Mouse (Mus musculus) heart, adult 10 weeks (tissue): ENCODE measurements around the gene Pde12. TPM values are rescaled to one million over a fixed set of nuclear protein-coding genes. Genes with fewer than 3 reads are reported as not detected.

Experiments
- polyA plus RNA-seq: library from polyadenylated mRNA; stranded (reverse); fragments of 350-450 nt; fragmentation: Illumina TruSeq; extraction: RNeasy Lipid Tissue Mini Kit (QIAGEN cat#74804); gene quantifications from one replicate; pipeline ENCODE4 v1.2.3, GENCODE M21; 2014; ENCODE audit warnings: low read depth, low replicate concordance

Gene Pde12
- polyA plus RNA-seq = 3.9 TPM

GRCm38 (mm10) chr14:26669292-26670073, at the start of gene Pde12:
Pde12 (minus strand) TSS chr14:26669883.

GRCm38 (mm10) chr14:26692974-26693373, 23.3 kb upstream of the Pde12 start, which contains the start of gene Dnah12:
Dnah12 (plus strand) TSS chr14:26693274.

DNA sequence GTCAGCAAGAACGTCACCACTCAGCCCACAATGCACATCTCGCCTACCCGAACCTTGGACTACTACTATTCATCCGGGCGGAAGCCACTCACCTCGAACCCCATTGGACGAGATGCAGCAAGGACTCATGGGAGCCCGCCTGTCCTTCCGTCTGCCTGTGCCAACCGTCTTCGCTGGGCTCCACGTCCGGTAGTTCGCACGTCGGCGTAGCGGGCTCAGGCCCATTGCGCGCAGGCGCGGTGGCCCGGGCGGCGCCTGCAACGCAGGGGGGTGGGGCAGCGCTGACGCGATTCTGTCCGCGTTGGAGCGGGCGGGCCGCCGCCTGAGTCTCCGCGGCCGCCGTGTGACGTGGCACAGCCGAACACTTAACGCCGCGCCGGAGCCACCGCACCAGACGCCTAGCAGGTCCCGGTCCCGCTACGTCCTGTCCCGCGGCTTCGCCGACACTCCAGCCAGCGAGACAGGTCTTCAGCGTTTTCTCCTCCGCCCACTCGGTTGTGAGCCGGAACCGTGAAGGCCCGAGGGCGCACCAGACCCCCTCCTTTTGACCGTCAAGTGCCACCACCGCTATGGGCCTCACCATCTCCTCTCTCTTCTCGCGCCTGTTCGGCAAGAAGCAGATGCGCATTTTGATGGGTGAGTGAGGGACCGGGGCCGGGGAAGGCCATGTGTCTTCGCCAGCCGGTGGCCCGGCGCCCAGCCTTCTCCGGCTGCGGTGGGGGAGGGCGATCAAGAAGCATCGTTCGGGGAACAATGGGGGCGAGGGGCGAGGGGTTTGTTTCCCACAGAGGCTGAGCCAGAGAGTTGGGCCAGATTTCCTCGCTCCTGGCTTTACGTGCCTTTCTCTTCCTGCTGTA, 31.6 kb downstream of the Pde12 start, which contains the start of gene Arf4:
Gene Arf4 (plus strand): TSS at position 224 of the 857 bp plus-strand sequence.

Other genes starting within 250 kb of the Pde12 start
- 204 TPM for gene Slmap, start 135.0 kb downstream of the Pde12 start, polyA plus RNA-seq
- 9.3 TPM for gene Dennd6a, start 96.0 kb downstream of the Pde12 start, polyA plus RNA-seq
- 85.9 TPM for gene Arf4, start 31.8 kb downstream of the Pde12 start, polyA plus RNA-seq
- 0.10 TPM for gene Dnah12, start 23.4 kb upstream of the Pde12 start, polyA plus RNA-seq
- 156 TPM for gene Asb14, start 224.7 kb upstream of the Pde12 start, polyA plus RNA-seq